27 mouse cellular contexts compared by ENCODE assay signal in the genomic region with DNA sequence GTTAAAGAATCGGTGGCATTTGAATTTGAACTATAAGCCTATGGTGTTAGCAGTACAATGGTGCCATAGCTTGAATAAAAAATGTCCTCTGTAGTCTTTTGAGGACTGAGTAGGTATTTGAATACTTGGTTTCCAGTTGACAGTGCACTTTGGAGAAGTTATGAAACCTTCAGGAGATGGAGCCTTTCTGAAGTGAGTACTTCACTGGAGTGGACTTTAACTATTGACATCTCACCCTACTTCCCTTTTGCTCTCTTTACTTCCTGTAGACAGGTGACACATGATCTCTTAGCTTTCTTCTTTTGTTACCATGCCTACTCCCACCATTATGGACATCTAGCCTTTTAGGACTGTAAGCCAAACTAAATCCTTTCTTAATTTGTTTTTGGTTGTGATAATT.
"Had no signal": no experiment of that assay in that cellular context is flagged by ENCODE, and none has a peak within 500 bp of the region (broad histone marks: within the 10 kb centered on the region; RNA-seq: fewer than 3 reads in every experiment).

No protein-coding gene starts in this region.

- ATAC-seq: forebrain, embryonic 13.5 days; forebrain, embryonic 14.5 days; forebrain, embryonic 15.5 days; forebrain, embryonic 16.5 days; forebrain, postnatal 0 days had no signal

- H3K4me2 ChIP-seq: embryonic facial prominence, embryonic 12.5 days; embryonic facial prominence, embryonic 13.5 days; embryonic facial prominence, embryonic 15.5 days; forebrain, embryonic 12.5 days; forebrain, embryonic 13.5 days; forebrain, embryonic 15.5 days had no signal

- H3K4me1 ChIP-seq: embryonic facial prominence, embryonic 10.5 days; embryonic facial prominence, embryonic 12.5 days; embryonic facial prominence, embryonic 13.5 days; embryonic facial prominence, embryonic 15.5 days; forebrain, embryonic 10.5 days; forebrain, embryonic 12.5 days; forebrain, embryonic 13.5 days; forebrain, embryonic 15.5 days had no signal

- H3K9ac ChIP-seq: embryonic facial prominence, embryonic 12.5 days; embryonic facial prominence, embryonic 13.5 days; embryonic facial prominence, embryonic 15.5 days; forebrain, embryonic 12.5 days; forebrain, embryonic 13.5 days; forebrain, embryonic 15.5 days; forebrain, postnatal 0 days had no signal

- H3K27ac ChIP-seq: embryonic facial prominence, embryonic 10.5 days; embryonic facial prominence, embryonic 12.5 days; embryonic facial prominence, embryonic 13.5 days; embryonic facial prominence, embryonic 15.5 days; forebrain, embryonic 10.5 days; forebrain, embryonic 12.5 days; forebrain, embryonic 13.5 days; forebrain, embryonic 15.5 days; gastrocnemius, adult 2 months had no signal

- H3K9me3 ChIP-seq: embryonic facial prominence, embryonic 10.5 days; embryonic facial prominence, embryonic 12.5 days; embryonic facial prominence, embryonic 13.5 days; embryonic facial prominence, embryonic 15.5 days; forebrain, embryonic 10.5 days; forebrain, embryonic 12.5 days; forebrain, embryonic 13.5 days; forebrain, embryonic 15.5 days had no signal

- H3K36me3 ChIP-seq: embryonic facial prominence, embryonic 10.5 days; embryonic facial prominence, embryonic 12.5 days; embryonic facial prominence, embryonic 13.5 days; embryonic facial prominence, embryonic 15.5 days; forebrain, embryonic 10.5 days; forebrain, embryonic 12.5 days; forebrain, embryonic 15.5 days had no signal

- H3K4me3 ChIP-seq: embryonic facial prominence, embryonic 10.5 days; embryonic facial prominence, embryonic 12.5 days; embryonic facial prominence, embryonic 13.5 days; embryonic facial prominence, embryonic 15.5 days; erythroblast, embryonic 14.5 days; forebrain, embryonic 10.5 days; forebrain, embryonic 12.5 days; forebrain, embryonic 13.5 days; forebrain, embryonic 15.5 days; gastrocnemius, adult 2 months had no signal

- DNase-seq: cerebellum, adult 18-20 months; cerebellum, adult 2 months; cerebellum, adult 8-10 months; cerebellum, adult 9-10 months; cerebellum, adult 9-11 months; cerebellum, postnatal 14 days; cerebellum, postnatal 25 days; cerebellum, postnatal 36 days; embryo, embryonic 11 days; forebrain, postnatal 0 days; gastrocnemius, adult 2 months; gastrocnemius, postnatal 10 days; gastrocnemius, postnatal 14 days; gastrocnemius, postnatal 25 days; gastrocnemius, postnatal 36 days; heart, adult 11 months had no signal

- H3K27me3 ChIP-seq: embryonic facial prominence, embryonic 12.5 days; embryonic facial prominence, embryonic 13.5 days; embryonic facial prominence, embryonic 15.5 days; forebrain, embryonic 12.5 days; forebrain, embryonic 13.5 days; forebrain, embryonic 15.5 days had no signal
